Mouse (Mus musculus): Measurements from ENCODE around the gene Prdx2.

- TF ChIP-seq POLR2A (IDR thresholded peaks at IDR 0.05; ENCODE audit: insufficient read depth, low read depth, low read length), result no peak
- no peak for TF ChIP-seq EP300 (IDR thresholded peaks at IDR 0.05; ENCODE audit: insufficient read depth, low read depth, low read length)
- no peak for TF ChIP-seq CTCF (IDR thresholded peaks at IDR 0.05)
Measured at GRCm38 (mm10) chr8:84995680-84996079, 26.3 kb downstream of the Prdx2 start.
